In the genomic region with DNA sequence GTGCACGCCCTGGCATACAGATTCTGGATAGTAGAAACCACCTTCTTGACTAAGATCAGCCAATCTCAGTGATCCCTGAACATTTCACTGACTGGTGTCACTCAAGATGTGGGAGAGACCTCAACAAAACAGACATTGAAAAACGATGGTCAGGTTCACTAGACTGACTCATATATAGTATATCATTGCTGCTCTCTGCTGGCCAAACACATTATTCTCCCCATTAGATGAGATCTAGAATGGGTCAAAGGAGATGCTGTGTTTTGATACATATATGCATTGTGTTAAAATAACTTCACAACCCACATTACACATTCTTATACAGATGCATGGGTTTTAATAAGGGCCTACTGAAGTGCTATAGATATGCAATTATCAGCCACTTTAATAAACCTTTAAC, we compare ENCODE assay signal across 8 mouse cellular contexts.
DNase-seq lines count a peak whose midpoint lies in the region; ATAC-seq and TF ChIP-seq lines count a peak whose summit lies in the region.
"Had no signal": no experiment of that assay in that cellular context is flagged by ENCODE, and none has a peak within 500 bp of the region (broad histone marks: within the 10 kb centered on the region; RNA-seq: fewer than 3 reads in every experiment).

No protein-coding gene starts in this region.

- no peak for TF ChIP-seq POLR2A in heart, adult 2 months (IDR thresholded peaks at IDR 0.05; ENCODE audit: insufficient read depth, low read depth, low read length)
- TF ChIP-seq POLR2A in brain, embryonic 14.5 days (IDR thresholded peaks at IDR 0.05; ENCODE audit: borderline replicate concordance, extremely low read depth, insufficient read depth, insufficient read length, poor library complexity, severe bottlenecking), result no peak

- TF ChIP-seq CTCF in heart, adult 2 months (IDR thresholded peaks at IDR 0.05), result 0 out of 2 replicates have a peak, but pooled peaks have one; percentile 4
- 0 out of 2 replicates have a peak, but pooled peaks have one; percentile 9 for TF ChIP-seq CTCF in brain, embryonic 14.5 days (IDR thresholded peaks at IDR 0.05; ENCODE audit: borderline replicate concordance, extremely low read depth, insufficient read depth, insufficient read length)

- no peaks in the 10 kb centered on the region for H3K79me2 ChIP-seq in heart, adult 2 months (replicated peaks; ENCODE audit: control insufficient read depth, insufficient read depth, low read length)

- H3K9ac ChIP-seq in heart, adult 2 months (ENCODE audit: low read depth, low read length), result no peak overlapping the region
- no peak overlapping the region for H3K9ac ChIP-seq in midbrain, embryonic 11.5 days (ENCODE audit: low read length)
- H3K9ac ChIP-seq: heart, embryonic 12.5 days had no signal

- 36% methylated on average over 2 of the region's 2 CpGs for WGBS in heart, adult 2 months
- 56% methylated on average over 2 of the region's 2 CpGs for WGBS in midbrain, embryonic 11.5 days
- 58% methylated on average over 2 of the region's 2 CpGs for WGBS in midbrain, embryonic 10.5 days

- no peaks in the 10 kb centered on the region for H3K36me3 ChIP-seq in heart, adult 2 months (ENCODE audit: control insufficient read depth, insufficient read depth, low read length)
- H3K36me3 ChIP-seq in midbrain, embryonic 11.5 days (ENCODE audit: control insufficient read depth, insufficient read depth, low read length), result no peaks in the 10 kb centered on the region
- H3K36me3 ChIP-seq in midbrain, embryonic 10.5 days, result no peaks in the 10 kb centered on the region
- H3K36me3 ChIP-seq: heart, embryonic 12.5 days had no signal

- no peaks in the 10 kb centered on the region for H3K4me1 ChIP-seq in heart, adult 2 months (ENCODE audit: control insufficient read depth, insufficient read depth, low read length)
- H3K4me1 ChIP-seq in midbrain, embryonic 11.5 days (ENCODE audit: control insufficient read depth, insufficient read depth, low read length), result no peaks in the 10 kb centered on the region
- H3K4me1 ChIP-seq in midbrain, embryonic 10.5 days, result peaks cover under 1% of the 10 kb centered on the region; the same call in 1 of the 2 replicates
- H3K4me1 ChIP-seq: heart, embryonic 12.5 days had no signal

- H3K4me3 ChIP-seq in heart, adult 2 months, result no peak overlapping the region
- no peak overlapping the region for H3K4me3 ChIP-seq in midbrain, embryonic 11.5 days (ENCODE audit: low read depth, low read length)
- no peak overlapping the region for H3K4me3 ChIP-seq in midbrain, embryonic 10.5 days
- H3K4me3 ChIP-seq: heart, embryonic 12.5 days had no signal

- H3K4me2 ChIP-seq in midbrain, embryonic 11.5 days, result no peak overlapping the region
- H3K4me2 ChIP-seq: heart, embryonic 12.5 days had no signal

- no peaks in the 10 kb centered on the region for H3K9me3 ChIP-seq in midbrain, embryonic 11.5 days (ENCODE audit: control insufficient read depth, low read length)
- no peaks in the 10 kb centered on the region for H3K9me3 ChIP-seq in midbrain, embryonic 10.5 days (replicated peaks)
- H3K9me3 ChIP-seq: heart, embryonic 12.5 days had no signal

- H3K27me3 ChIP-seq in heart, adult 2 months (ENCODE audit: control insufficient read depth, insufficient read depth, low read length), result no peaks in the 10 kb centered on the region
- H3K27me3 ChIP-seq in midbrain, embryonic 11.5 days (ENCODE audit: control insufficient read depth, insufficient read depth, low read length), result no peaks in the 10 kb centered on the region
- no peaks in the 10 kb centered on the region for H3K27me3 ChIP-seq in midbrain, embryonic 10.5 days (ENCODE audit: low read depth, poor library complexity, severe bottlenecking)
- H3K27me3 ChIP-seq: heart, embryonic 12.5 days had no signal

- TF ChIP-seq EP300 in heart, adult 2 months (IDR thresholded peaks at IDR 0.05; ENCODE audit: insufficient read depth, low read depth, low read length), result no peak

- ATAC-seq in midbrain, embryonic 11.5 days (ENCODE audit: low FRiP score), result peak; percentile 65; the same call in 1 of the 2 replicates

- no peak for DNase-seq in heart, adult 2 months
- DNase-seq in heart, postnatal 14 days, result no peak
- no peak for DNase-seq in midbrain, embryonic 11.5 days (ENCODE audit: low spot score, missing footprints)
- no peak for DNase-seq in midbrain, embryonic 10.5 days (ENCODE audit: low spot score)
- peak; percentile 45 for DNase-seq in brain, embryonic 14.5 days (ENCODE audit: low read depth)
- DNase-seq in retina, embryonic 14.5 days (ENCODE audit: low spot score), result peak; percentile 48
- no peak for DNase-seq in testis, postnatal 14 days (ENCODE audit: low spot score)

- intact Hi-C loops in heart, adult 2 months (cut with DNase I), result no loop called here
- intact Hi-C loops in heart, postnatal 14 days (cut with DNase I), result loop anchor here (5.0 kb wide), 1 partner anchor 305 kb away; no protein-coding TSS in a partner anchor

- H3K27ac ChIP-seq in heart, adult 2 months, result no peak overlapping the region
- H3K27ac ChIP-seq in midbrain, embryonic 11.5 days (ENCODE audit: low read depth, low read length), result no peak overlapping the region
- H3K27ac ChIP-seq in midbrain, embryonic 10.5 days (replicated peaks), result no peak overlapping the region

Comparison
In these comparisons a context has a peak if more than half of its experiments do, and no peak if none do; other contexts are left out.
1. DNase-seq: peak in brain, embryonic 14.5 days (single experiment) and retina, embryonic 14.5 days (single experiment); none in heart, adult 2 months (0 of 2), heart, postnatal 14 days (0 of 2), midbrain, embryonic 11.5 days (single experiment), midbrain, embryonic 10.5 days (single experiment) and testis, postnatal 14 days (single experiment).